Mouse (Mus musculus): ENCODE data around the gene Xrn1.

DNA sequence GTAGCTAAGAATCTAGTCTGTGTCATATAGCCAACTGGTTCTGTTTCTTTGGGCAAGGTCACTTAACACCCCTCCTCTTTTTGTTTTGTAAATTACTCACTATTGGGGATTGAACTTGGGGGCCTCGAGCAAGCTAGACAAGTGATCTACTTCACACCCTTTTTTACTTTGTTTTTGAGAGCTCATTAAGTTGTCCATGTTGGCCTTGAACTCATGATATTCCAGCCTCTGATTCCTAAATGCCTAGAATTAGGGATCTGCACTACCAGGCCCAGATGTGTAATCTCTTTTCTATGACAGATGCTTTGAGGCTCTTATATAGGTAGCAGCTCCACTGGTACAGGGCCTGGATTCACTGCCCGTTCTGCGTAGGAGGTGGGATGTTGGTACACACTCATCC lies 89.7 kb downstream of the Xrn1 start:
- no peak for TF ChIP-seq CTCF (IDR thresholded peaks at IDR 0.05; ENCODE audit: borderline replicate concordance, control insufficient read depth, extremely low read depth, insufficient read depth, low read length, poor library complexity)
- no peak for TF ChIP-seq POLR2A (IDR thresholded peaks at IDR 0.05; ENCODE audit: control insufficient read depth, extremely low read depth, insufficient read depth, low read length, poor library complexity)
